ENCODE assay signal across 12 mouse cellular contexts in the genomic region with DNA sequence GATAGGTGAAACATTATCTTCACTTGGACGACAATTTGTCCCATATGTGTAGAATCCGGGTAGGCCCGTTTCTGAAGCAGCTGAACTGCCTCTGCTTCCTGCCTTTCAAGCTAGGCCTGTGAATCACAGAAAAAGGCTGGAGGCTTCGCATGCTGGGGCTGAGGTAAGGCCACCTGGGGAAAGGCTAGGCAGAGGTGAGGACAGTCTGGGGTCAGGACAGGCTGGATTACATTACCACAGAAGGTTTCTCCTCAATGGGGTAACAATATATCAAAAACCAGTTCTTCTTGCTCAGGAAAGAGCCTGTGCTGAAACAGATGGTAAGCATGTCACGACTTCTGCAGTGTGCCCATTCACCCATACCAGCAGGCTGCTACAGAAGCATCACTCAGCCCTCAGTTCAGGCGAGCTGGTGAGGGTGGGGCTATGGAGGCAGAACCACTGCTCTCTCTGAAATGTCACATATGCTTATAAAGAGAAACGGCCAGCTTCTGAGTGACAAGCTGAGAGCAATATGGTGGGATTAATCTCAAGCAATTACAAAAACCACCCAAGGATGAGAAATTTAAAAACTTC.
DNase-seq lines count a peak whose midpoint lies in the region; ATAC-seq and TF ChIP-seq lines count a peak whose summit lies in the region.
"Had no signal": no experiment of that assay in that cellular context is flagged by ENCODE, and none has a peak within 500 bp of the region (broad histone marks: within the 10 kb centered on the region; RNA-seq: fewer than 3 reads in every experiment).

No protein-coding gene starts in this region.

- H3K36me3 ChIP-seq in kidney, embryonic 15.5 days = no peaks in the 10 kb centered on the region
- H3K36me3 ChIP-seq in embryonic facial prominence, embryonic 10.5 days (replicated peaks) = no peaks in the 10 kb centered on the region
- no peaks in the 10 kb centered on the region for H3K36me3 ChIP-seq in forebrain, postnatal 0 days (ENCODE audit: insufficient read depth)

- TF ChIP-seq CTCF in forebrain, postnatal 0 days (IDR thresholded peaks at IDR 0.05; ENCODE audit: low read depth) = no peak

- 0 out of 2 replicates have a peak, but pooled peaks have one; percentile 25 for ATAC-seq in kidney, embryonic 15.5 days (replicated peaks; ENCODE audit: low FRiP score)
- ATAC-seq in forebrain, postnatal 0 days = peak; percentile 81
- ATAC-seq: Patski had no signal

- H3K27ac ChIP-seq in kidney, embryonic 15.5 days = peak overlapping the region; percentile 18; the same call in 1 of the 2 replicates
- H3K27ac ChIP-seq in embryonic facial prominence, embryonic 10.5 days (replicated peaks) = peak overlapping the region; percentile 63
- no peak overlapping the region for H3K27ac ChIP-seq in forebrain, postnatal 0 days (ENCODE audit: low read depth, low read length)

- H3K9ac ChIP-seq in kidney, embryonic 15.5 days = no peak overlapping the region
- H3K9ac ChIP-seq in forebrain, postnatal 0 days = no peak overlapping the region

- 37% methylated on average over 7 of the region's 7 CpGs for WGBS in kidney, embryonic 15.5 days
- WGBS in embryonic facial prominence, embryonic 10.5 days = 34% methylated on average over 7 of the region's 7 CpGs
- 40% methylated on average over 7 of the region's 7 CpGs for WGBS in forebrain, postnatal 0 days

- H3K4me3 ChIP-seq in kidney, embryonic 15.5 days (replicated peaks) = no peak overlapping the region
- H3K4me3 ChIP-seq in embryonic facial prominence, embryonic 10.5 days = no peak overlapping the region
- no peak overlapping the region for H3K4me3 ChIP-seq in forebrain, postnatal 0 days (ENCODE audit: low read depth, low read length)

- H3K9me3 ChIP-seq in kidney, embryonic 15.5 days (replicated peaks) = no peaks in the 10 kb centered on the region
- no peaks in the 10 kb centered on the region for H3K9me3 ChIP-seq in embryonic facial prominence, embryonic 10.5 days
- no peaks in the 10 kb centered on the region for H3K9me3 ChIP-seq in forebrain, postnatal 0 days (ENCODE audit: low read length)

- no peaks in the 10 kb centered on the region for H3K27me3 ChIP-seq in kidney, embryonic 15.5 days
- H3K27me3 ChIP-seq in embryonic facial prominence, embryonic 10.5 days (replicated peaks; ENCODE audit: low read depth, poor library complexity, severe bottlenecking) = no peaks in the 10 kb centered on the region
- no peaks in the 10 kb centered on the region for H3K27me3 ChIP-seq in forebrain, postnatal 0 days (ENCODE audit: insufficient read depth, low read length)
- H3K27me3 ChIP-seq: CH12.LX, Patski had no signal

- no peak for DNase-seq in kidney, postnatal 4 days
- DNase-seq in embryo, embryonic 10 days (ENCODE audit: low spot score) = peak; percentile 48
- peak; percentile 66 for DNase-seq in embryonic facial prominence, embryonic 10.5 days (ENCODE audit: low spot score)
- DNase-seq in forebrain, postnatal 0 days = no peak
- no peak for DNase-seq in spleen, postnatal 14 days (ENCODE audit: low spot score in 2 of 2)
- no peak for DNase-seq in gastrocnemius, postnatal 4 days (ENCODE audit: low spot score in 2 of 2)
- DNase-seq: heart, postnatal 10 days; kidney, adult 2 months; lung, adult 2 months had no signal

- 0 out of 2 replicates have a peak, but pooled peaks cover 8% of the 10 kb centered on the region for H3K4me1 ChIP-seq in kidney, embryonic 15.5 days
- peaks cover 20% of the 10 kb centered on the region for H3K4me1 ChIP-seq in embryonic facial prominence, embryonic 10.5 days
- H3K4me1 ChIP-seq in forebrain, postnatal 0 days (ENCODE audit: insufficient read depth) = no peaks in the 10 kb centered on the region

- H3K4me2 ChIP-seq in kidney, embryonic 15.5 days = no peak overlapping the region
- H3K4me2 ChIP-seq in forebrain, postnatal 0 days (ENCODE audit: low read depth) = no peak overlapping the region

Comparison
In these comparisons a context has a peak if more than half of its experiments do, and no peak if none do; other contexts are left out.
1. DNase-seq: peak in embryo, embryonic 10 days (single experiment) and embryonic facial prominence, embryonic 10.5 days (single experiment); none in kidney, postnatal 4 days (0 of 2), forebrain, postnatal 0 days (single experiment), spleen, postnatal 14 days (0 of 2) and gastrocnemius, postnatal 4 days (0 of 2).